In the genomic region with DNA sequence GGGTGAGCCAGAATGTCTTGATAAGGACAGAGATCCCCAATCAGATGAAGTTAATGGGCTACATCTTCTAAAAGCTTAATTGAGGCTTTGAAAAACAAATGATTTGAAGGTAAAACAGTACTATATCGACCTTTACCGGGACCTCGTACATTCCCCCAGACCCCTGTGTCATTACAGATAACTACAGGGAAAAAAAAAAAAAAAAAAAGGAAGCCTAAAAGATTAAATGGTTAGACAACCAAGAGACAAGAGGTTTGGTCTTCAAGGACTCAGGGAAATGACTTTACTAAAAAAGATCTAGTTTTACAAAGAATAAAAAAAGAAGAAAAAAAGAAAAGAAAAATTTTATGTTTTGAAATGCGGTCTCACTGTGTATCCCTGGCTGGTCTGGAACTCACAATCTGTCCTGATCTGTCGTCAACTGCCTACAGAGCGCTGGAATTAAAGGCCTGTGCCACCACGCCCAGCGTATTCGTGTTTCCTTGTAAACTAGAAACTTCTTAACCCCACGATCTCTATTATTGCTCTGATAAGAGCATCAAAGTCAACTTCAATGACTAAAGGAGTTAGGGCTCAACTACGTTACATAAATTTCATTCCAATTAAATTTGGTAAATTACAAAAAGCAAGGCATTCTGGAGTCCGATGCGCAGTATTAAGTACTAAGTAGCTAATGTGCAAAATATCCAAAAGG, we compare ENCODE assay signal across 8 mouse cellular contexts. TPM values are rescaled to one million over a fixed set of nuclear protein-coding genes. Genes with fewer than 3 reads are reported as not detected.
DNase-seq lines count a peak whose midpoint lies in the region; ATAC-seq and TF ChIP-seq lines count a peak whose summit lies in the region.

No protein-coding gene starts in this region.

- WGBS in heart, embryonic 12.5 days: 9% methylated on average over 13 of the region's 13 CpGs
- 19% methylated on average over 13 of the region's 13 CpGs for WGBS in limb, embryonic 15.5 days
- WGBS in small intestine, adult 2 months: 9% methylated on average over 13 of the region's 13 CpGs

- no peak for ATAC-seq in heart, embryonic 12.5 days (ENCODE audit: insufficient number of reproducible peaks, low FRiP score)
- no peak for ATAC-seq in limb, embryonic 15.5 days (ENCODE audit: insufficient number of reproducible peaks, low FRiP score, low TSS enrichment, low read depth)

- TF ChIP-seq CTCF in ES-Bruce4 (IDR thresholded peaks at IDR 0.05; ENCODE audit: low read depth, low read length): no peak
- TF ChIP-seq CTCF in small intestine, adult 2 months (IDR thresholded peaks at IDR 0.05; ENCODE audit: extremely low read depth, insufficient read length, insufficient replicate concordance, low read depth, low read length): no peak

- H3K9ac ChIP-seq in heart, embryonic 12.5 days: peak overlapping the region; percentile 78
- peak overlapping the region; percentile 94 for H3K9ac ChIP-seq in ES-Bruce4 (ENCODE audit: low read depth, poor library complexity, severe bottlenecking)
- H3K9ac ChIP-seq in limb, embryonic 15.5 days: peak overlapping the region; percentile 92

- peak overlapping the region; percentile 68 for H3K4me2 ChIP-seq in heart, embryonic 12.5 days
- H3K4me2 ChIP-seq in limb, embryonic 15.5 days: peak overlapping the region; percentile 60

- H3K4me1 ChIP-seq in heart, embryonic 12.5 days (replicated peaks): peaks cover 28% of the 10 kb centered on the region
- no peaks in the 10 kb centered on the region for H3K4me1 ChIP-seq in ES-Bruce4 (ENCODE audit: control insufficient read depth, insufficient read depth, low read length)
- peaks cover 40% of the 10 kb centered on the region for H3K4me1 ChIP-seq in erythroblast, embryonic 14.5 days (ENCODE audit: control insufficient read depth)
- peaks cover 21% of the 10 kb centered on the region for H3K4me1 ChIP-seq in limb, embryonic 15.5 days
- H3K4me1 ChIP-seq in small intestine, adult 2 months (ENCODE audit: control insufficient read depth, insufficient read depth, insufficient read length, low read length): peaks cover 5% of the 10 kb centered on the region

- no peaks in the 10 kb centered on the region for H3K9me3 ChIP-seq in heart, embryonic 12.5 days (replicated peaks)
- H3K9me3 ChIP-seq in ES-Bruce4 (replicated peaks; ENCODE audit: control insufficient read depth, insufficient read depth, low read length, poor library complexity, severe bottlenecking): no peaks in the 10 kb centered on the region
- H3K9me3 ChIP-seq in erythroblast, embryonic 14.5 days (ENCODE audit: control insufficient read depth, low read length): no peaks in the 10 kb centered on the region
- no peaks in the 10 kb centered on the region for H3K9me3 ChIP-seq in limb, embryonic 15.5 days

- H3K4me3 ChIP-seq in heart, embryonic 12.5 days: peak overlapping the region; percentile 59
- peak overlapping the region; percentile 99 for H3K4me3 ChIP-seq in ES-Bruce4 (ENCODE audit: low read depth, low read length)
- peak overlapping the region; percentile 79 for H3K4me3 ChIP-seq in erythroblast, embryonic 14.5 days (replicated peaks)
- peak overlapping the region; percentile 79 for H3K4me3 ChIP-seq in limb, embryonic 15.5 days
- H3K4me3 ChIP-seq in small intestine, adult 2 months (ENCODE audit: low read depth, low read length): peak overlapping the region; percentile 99

- no peaks in the 10 kb centered on the region for H3K27me3 ChIP-seq in heart, embryonic 12.5 days (replicated peaks)
- no peaks in the 10 kb centered on the region for H3K27me3 ChIP-seq in ES-Bruce4 (ENCODE audit: control insufficient read depth, insufficient read depth, low read length, poor library complexity, severe bottlenecking)
- H3K27me3 ChIP-seq in erythroblast, embryonic 14.5 days (ENCODE audit: control insufficient read depth): no peaks in the 10 kb centered on the region
- H3K27me3 ChIP-seq in limb, embryonic 15.5 days: no peaks in the 10 kb centered on the region
- H3K27me3 ChIP-seq in small intestine, adult 2 months (ENCODE audit: control insufficient read depth, insufficient read depth, low read length): no peaks in the 10 kb centered on the region

- no peak for TF ChIP-seq EP300 in ES-Bruce4 (IDR thresholded peaks at IDR 0.05; ENCODE audit: insufficient read depth, low read depth, low read length)

- no peak for TF ChIP-seq POLR2A in ES-Bruce4 (IDR thresholded peaks at IDR 0.05; ENCODE audit: insufficient read depth, low read length)
- TF ChIP-seq POLR2A in small intestine, adult 2 months (IDR thresholded peaks at IDR 0.05; ENCODE audit: low read depth, low read length): no peak

- peak overlapping the region; percentile 87 for H3K27ac ChIP-seq in heart, embryonic 12.5 days (ENCODE audit: poor library complexity, severe bottlenecking)
- no peak overlapping the region for H3K27ac ChIP-seq in ES-Bruce4 (ENCODE audit: insufficient read depth, low read length)
- H3K27ac ChIP-seq in limb, embryonic 15.5 days: peak overlapping the region; percentile 98
- peak overlapping the region; percentile 96 for H3K27ac ChIP-seq in small intestine, adult 2 months (ENCODE audit: insufficient read depth, low read depth, low read length)

- no peak for DNase-seq in heart, adult 11 months
- DNase-seq in cerebellum, adult 11-12 months: no peak
- DNase-seq in testis, postnatal 14 days (ENCODE audit: low spot score): no peak

- H3K36me3 ChIP-seq in heart, embryonic 12.5 days: peaks cover 13% of the 10 kb centered on the region
- H3K36me3 ChIP-seq in ES-Bruce4 (ENCODE audit: control insufficient read depth, insufficient read depth, low read length, poor library complexity, severe bottlenecking): peaks cover 10% of the 10 kb centered on the region; the same call in 1 of the 2 replicates
- peaks cover 26% of the 10 kb centered on the region for H3K36me3 ChIP-seq in erythroblast, embryonic 14.5 days (ENCODE audit: control insufficient read depth)
- H3K36me3 ChIP-seq in limb, embryonic 15.5 days: peaks cover 8% of the 10 kb centered on the region; the same call in 1 of the 2 replicates
- 0 out of 2 replicates have a peak, but pooled peaks cover 2% of the 10 kb centered on the region for H3K36me3 ChIP-seq in small intestine, adult 2 months (ENCODE audit: control insufficient read depth, insufficient read depth, low read length)

RNA-seq across cellular contexts. Expression of a gene that starts 0.9 kb away (rescaled TPM):
- 185 and 190 TPM in 2 replicates for polyA plus RNA-seq in heart, embryonic 12.5 days (2016; fragmentation: Nextera tagmentation; extraction: Ambion mirVana)
- polyA plus RNA-seq in ES-Bruce4 (2011; ENCODE audit: insufficient read depth, insufficient read length, low read depth, missing spikeins): 198 and 217 TPM in 2 replicates
- polyA plus RNA-seq in erythroblast, embryonic 14.5 days (2012): 3.8 and 4.1 TPM in 2 replicates
- 161 and 169 TPM in 2 replicates for polyA plus RNA-seq in limb, embryonic 15.5 days (2015; fragmentation: Nextera tagmentation; extraction: Ambion mirVana)
- polyA plus RNA-seq in small intestine, adult 2 months (2012; rRNA removed): 55.5 and 103 TPM in 2 replicates

RNA-seq across cellular contexts. Expression of a gene that starts 39.5 kb away (rescaled TPM):
- 10.0 TPM in 2 replicates for polyA plus RNA-seq in heart, embryonic 12.5 days (2016; fragmentation: Nextera tagmentation; extraction: Ambion mirVana)
- polyA plus RNA-seq in ES-Bruce4 (2011; ENCODE audit: insufficient read depth, insufficient read length, low read depth, missing spikeins): 56.6 and 64.5 TPM in 2 replicates
- polyA plus RNA-seq in erythroblast, embryonic 14.5 days (2012): 0.02 and 0.03 TPM in 2 replicates
- 11.1 and 11.2 TPM in 2 replicates for polyA plus RNA-seq in limb, embryonic 15.5 days (2015; fragmentation: Nextera tagmentation; extraction: Ambion mirVana)
- 0.58 and 0.95 TPM in 2 replicates for polyA plus RNA-seq in small intestine, adult 2 months (2012; rRNA removed)

RNA-seq across cellular contexts. Expression of a gene that starts 57.8 kb away (rescaled TPM):
- polyA plus RNA-seq in heart, embryonic 12.5 days (2016; fragmentation: Nextera tagmentation; extraction: Ambion mirVana): not detected in 2 replicates
- polyA plus RNA-seq in ES-Bruce4 (2011; ENCODE audit: insufficient read depth, insufficient read length, low read depth, missing spikeins): 0.57 and 1.3 TPM in 2 replicates
- 0.04 TPM in 1 of 2 replicates, not detected in the other for polyA plus RNA-seq in erythroblast, embryonic 14.5 days (2012)
- 0.26 TPM in 1 of 2 replicates, not detected in the other for polyA plus RNA-seq in limb, embryonic 15.5 days (2015; fragmentation: Nextera tagmentation; extraction: Ambion mirVana)
- not detected in 2 replicates for polyA plus RNA-seq in small intestine, adult 2 months (2012; rRNA removed)

Comparison
In these comparisons a context has a peak if more than half of its experiments do, and no peak if none do; other contexts are left out.
1. RNA of a gene that starts 0.9 kb away (polyA plus RNA-seq): 198 to 217 TPM in ES-Bruce4, 185 to 190 TPM in heart, embryonic 12.5 days, 161 to 169 TPM in limb, embryonic 15.5 days and 55.5 to 103 TPM in small intestine, adult 2 months; 3.8 to 4.1 TPM in erythroblast, embryonic 14.5 days; every median in the first group is over 10 times any median in the second.
2. Peak in every context shown above with its lines, with median percentiles within 50 percentile points of each other: H3K4me3 ChIP-seq and H3K9ac ChIP-seq.